Mouse (Mus musculus) kidney, postnatal 4 days (tissue): ENCODE measurements around the gene Adgra3.

Experiments
- DNase-seq, 2 experiments: peaks; one replicate each; pipeline ENCODE4 v3.0.0; 2021; ENCODE audit warnings: mixed read lengths in 2 of 2

Adgra3 gene

GRCm38 (mm10) chr5:50058421-50059286 is at the start of gene Adgra3:
Adgra3 (minus strand) TSS chr5:50059006.
- peak; percentile 86 to 92 for DNase-seq

DNA sequence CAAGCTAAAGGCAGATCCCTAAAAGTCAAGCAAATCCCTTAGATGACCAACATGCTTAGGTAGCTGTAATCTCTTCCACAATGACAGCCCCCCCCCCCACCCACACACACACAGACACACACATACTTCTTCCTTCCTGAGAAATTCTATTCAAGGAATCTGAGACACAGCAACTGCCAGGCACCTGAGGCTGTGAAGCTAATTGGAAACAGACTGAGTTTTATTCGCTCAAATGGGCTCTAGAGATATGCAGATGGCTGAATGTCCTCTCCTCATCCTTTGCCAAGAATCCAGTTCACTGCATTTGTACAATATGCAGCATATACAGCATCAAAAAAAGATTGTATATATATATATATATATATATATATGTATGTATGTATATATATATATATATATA is 24.6 kb upstream of the Adgra3 start:
- no peak for DNase-seq

DNA sequence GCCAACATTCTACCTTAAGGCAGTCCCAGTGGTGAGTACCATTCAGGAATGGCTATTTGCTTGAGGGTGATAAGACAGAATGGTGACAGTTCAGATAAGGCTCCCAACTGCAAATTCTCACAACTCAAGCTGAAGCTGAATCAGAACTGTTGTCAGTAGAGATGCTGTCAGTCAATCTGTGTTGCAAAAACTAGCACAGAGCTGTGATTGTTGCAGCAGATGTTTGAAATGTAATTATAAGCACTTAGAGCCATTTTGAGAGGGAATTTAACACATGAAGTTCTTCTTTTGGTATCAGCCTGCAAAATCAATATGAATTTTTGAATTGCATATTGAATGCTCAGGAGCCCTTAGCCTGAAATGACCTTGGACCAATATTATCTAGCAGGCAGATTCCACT is 15.4 kb upstream of the Adgra3 start:
- DNase-seq = no peak

- no peak for DNase-seq
Observed at GRCm38 (mm10) chr5:50064236-50064635, 5.4 kb upstream of the Adgra3 start.

- peak; percentile 34 to 59 for DNase-seq
Observed at GRCm38 (mm10) chr5:50059586-50059985, 780 bp upstream of the Adgra3 start.

- DNase-seq = peak in 1 of 2 experiments; percentile 31
Observed at GRCm38 (mm10) chr5:50057612-50058420, 990 bp downstream of the Adgra3 start.

GRCm38 (mm10) chr5:50052456-50052855 is 6.3 kb downstream of the Adgra3 start:
- no peak for DNase-seq

DNA sequence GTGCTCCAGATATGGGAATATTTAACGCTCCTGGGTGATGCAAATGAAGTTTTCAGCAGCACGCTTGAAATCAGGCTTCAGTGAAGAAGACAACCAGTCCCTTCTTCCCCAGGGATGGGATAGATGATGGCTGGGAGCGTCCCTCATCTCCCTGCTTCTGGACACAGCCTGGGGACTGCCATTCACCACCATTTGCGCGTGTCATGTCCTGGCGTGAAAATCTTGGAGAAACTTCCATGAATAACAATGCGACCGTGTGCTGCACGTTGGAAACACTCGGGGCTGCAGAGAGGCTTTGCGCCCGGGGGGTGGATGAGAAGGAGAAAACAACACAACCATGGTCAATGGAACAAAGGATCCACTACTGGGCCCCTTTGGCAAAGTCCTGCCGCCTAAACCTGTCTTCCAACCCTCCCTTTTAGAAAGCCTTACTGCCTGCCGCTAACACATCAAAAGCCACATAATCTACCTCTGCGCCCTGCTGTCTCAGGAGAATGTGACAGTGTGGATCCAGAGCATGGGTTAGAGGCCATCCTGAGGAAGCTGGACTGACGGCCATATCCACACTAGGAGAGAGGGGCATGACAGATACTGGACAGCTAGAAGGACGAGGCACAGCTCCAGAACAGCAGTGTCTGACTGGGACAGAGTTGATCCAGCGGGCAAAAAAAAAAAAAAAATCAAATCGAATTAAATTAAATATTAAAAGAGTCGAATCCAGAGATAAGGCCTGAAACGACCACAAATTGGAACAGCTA is 8.0 kb downstream of the Adgra3 start:
- DNase-seq = no peak

- no peak for DNase-seq
Observed at GRCm38 (mm10) chr5:50050037-50050436, 8.8 kb downstream of the Adgra3 start.

DNA sequence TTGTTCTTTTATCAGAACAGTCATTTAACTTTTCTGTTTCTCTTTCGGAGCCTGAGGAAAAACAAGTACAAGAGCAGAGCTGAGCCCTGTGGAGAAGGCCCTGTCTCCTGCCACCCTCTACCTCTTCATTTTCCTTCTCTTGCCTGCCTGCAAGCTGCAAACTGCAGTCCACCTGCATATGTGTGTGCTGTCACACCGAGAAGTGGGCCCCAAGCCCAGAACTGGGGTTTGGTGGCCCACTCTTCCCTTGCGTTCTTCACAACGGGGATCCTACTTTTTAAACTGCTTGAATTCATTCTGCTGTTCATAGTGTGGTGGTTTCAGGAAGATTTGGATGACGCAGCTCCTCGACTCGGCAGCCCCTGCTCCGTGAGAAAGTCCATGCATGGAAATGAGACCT is 9.3 kb downstream of the Adgra3 start:
- DNase-seq = no peak

GRCm38 (mm10) chr5:50048960-50049359 is 9.8 kb downstream of the Adgra3 start:
- no peak for DNase-seq

DNA sequence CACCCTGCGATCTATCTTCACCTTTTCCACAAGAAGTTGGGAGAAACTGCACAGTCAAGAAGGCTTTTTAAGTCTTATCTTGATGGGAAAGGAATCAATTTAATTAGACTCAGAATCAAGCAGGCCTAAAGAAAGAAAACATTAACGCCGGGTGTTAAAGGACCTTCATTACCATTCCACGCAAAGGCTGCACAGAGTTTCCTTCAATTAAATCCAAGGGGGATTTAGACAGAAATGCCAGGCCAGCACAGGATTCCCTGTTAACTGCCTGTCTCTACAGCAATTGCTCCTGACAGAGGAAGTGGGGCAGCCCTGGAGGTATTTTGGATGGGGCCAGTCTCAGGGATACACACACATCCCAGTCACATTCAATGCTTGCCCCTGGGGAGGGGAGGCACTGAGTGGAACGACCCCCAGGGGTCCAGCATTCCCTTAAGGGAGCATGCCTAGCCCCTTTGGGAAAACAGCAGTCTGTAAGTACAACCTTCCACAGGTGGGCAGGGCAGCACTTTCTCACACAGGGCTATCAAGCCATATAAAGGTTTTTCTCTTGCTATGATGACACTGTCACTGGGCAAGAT is 10.4 kb downstream of the Adgra3 start:
- no peak for DNase-seq

- DNase-seq = no peak
Observed at GRCm38 (mm10) chr5:50045180-50045579, 13.6 kb downstream of the Adgra3 start.

- DNase-seq = no peak
Observed at GRCm38 (mm10) chr5:50043677-50044076, 15.1 kb downstream of the Adgra3 start.

- no peak for DNase-seq
Observed at GRCm38 (mm10) chr5:50042274-50042943, 16.4 kb downstream of the Adgra3 start.

DNA sequence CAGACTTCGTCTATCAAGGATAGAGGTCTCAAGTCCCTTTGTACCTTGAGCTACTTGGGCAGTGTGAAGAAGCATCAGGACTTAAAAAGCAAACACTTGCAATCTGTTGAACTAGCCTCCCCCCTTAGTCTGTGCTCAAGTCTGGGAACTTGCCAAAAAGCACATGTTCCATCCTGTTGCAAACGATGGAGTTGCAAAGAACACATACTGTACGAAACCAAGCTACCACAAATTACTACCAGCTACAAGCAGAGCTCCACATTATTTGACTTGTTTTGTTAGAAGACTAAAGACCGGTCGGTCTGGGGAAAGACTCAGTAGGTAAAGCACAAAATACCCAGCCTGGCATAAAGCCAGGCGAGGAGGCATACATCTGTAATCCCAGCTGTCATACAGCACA is 19.3 kb downstream of the Adgra3 start:
- no peak for DNase-seq

- DNase-seq = no peak
Observed at GRCm38 (mm10) chr5:50037666-50038065, 21.1 kb downstream of the Adgra3 start.

- DNase-seq = peak in 1 of 2 experiments; percentile 43
Observed at GRCm38 (mm10) chr5:50034900-50035514, 23.8 kb downstream of the Adgra3 start.

DNA sequence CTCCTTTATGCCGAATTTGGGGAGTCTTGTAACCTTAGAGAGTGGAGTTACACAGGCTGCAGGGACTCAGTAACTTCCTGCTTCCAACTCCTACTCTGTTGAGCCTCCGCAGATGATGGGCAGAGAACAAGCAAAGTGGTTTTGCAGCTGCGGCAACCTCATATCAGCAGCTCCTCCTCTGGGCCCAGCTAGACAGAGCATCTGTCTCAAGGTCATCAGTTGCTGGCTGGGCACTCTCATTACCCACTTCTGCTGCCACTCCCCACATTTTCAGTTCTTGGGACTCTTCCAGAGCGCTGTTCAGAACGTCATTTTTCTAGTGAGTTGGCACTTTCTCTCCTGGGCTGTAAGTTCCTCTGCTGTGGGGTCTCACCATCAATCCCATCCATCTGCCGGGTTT is 24.6 kb downstream of the Adgra3 start:
- peak; percentile 39 to 59 for DNase-seq

GRCm38 (mm10) chr5:50033660-50034059 is 25.1 kb downstream of the Adgra3 start:
- peak in 1 of 2 experiments; percentile 46 for DNase-seq

DNA sequence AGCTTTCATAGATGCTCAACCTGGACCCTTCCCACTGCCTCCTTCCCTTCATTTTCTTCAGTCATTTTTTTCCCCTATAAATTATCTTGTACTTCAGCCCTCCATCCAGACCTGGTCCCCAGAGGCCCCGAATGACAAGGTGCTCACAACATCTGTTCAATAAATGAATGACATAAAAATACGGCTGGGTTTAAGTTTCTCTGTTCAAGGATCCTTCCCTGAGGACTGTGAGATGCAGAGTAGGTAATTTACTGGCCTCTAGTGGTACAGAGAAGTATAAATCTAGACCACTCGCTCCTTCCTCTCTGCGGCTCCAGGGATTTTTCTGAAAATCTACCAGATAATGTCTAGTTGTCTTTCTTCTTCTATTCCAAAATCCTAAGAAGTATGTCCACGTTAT is 26.5 kb downstream of the Adgra3 start:
- DNase-seq = no peak
